Mouse (Mus musculus): ENCODE measurements around the gene Prr22. TPM values are rescaled to one million over a fixed set of nuclear protein-coding genes. Genes with fewer than 3 reads are reported as not detected.

Gene Prr22
- total RNA-seq, 1 experiment from 2014 or later: not detected

Other genes starting within 250 kb of the Prr22 start
- 0.20 TPM in 1 of 2 replicates, not detected in the other for gene Gm20219, start 215.9 kb upstream of the Prr22 start, total RNA-seq (2017)
- gene Safb2, start 185.7 kb upstream of the Prr22 start, total RNA-seq (2017): 94.2 and 95.1 TPM in 2 replicates
- 65.8 and 86.0 TPM in 2 replicates for gene Safb, start 185.4 kb upstream of the Prr22 start, total RNA-seq (2017)
- 65.5 and 76.1 TPM in 2 replicates for gene 2410015M20Rik, start 160.5 kb upstream of the Prr22 start, total RNA-seq (2017)
- 2,030 and 2,370 TPM in 2 replicates for gene Rpl36, start 156.8 kb upstream of the Prr22 start, total RNA-seq (2017)
- 53.7 and 57.4 TPM in 2 replicates for gene Lonp1, start 143.4 kb upstream of the Prr22 start, total RNA-seq (2017)
- gene Catsperd, start 142.1 kb upstream of the Prr22 start, total RNA-seq (2017): 0.75 TPM in 1 of 2 replicates, not detected in the other
- gene Ranbp3, start 97.0 kb upstream of the Prr22 start, total RNA-seq (2017): 51.9 and 53.5 TPM in 2 replicates
- gene Ndufa11, start 52.5 kb upstream of the Prr22 start, total RNA-seq (2017): 42.8 and 67.8 TPM in 2 replicates
- gene Vmac, start 52.2 kb upstream of the Prr22 start, total RNA-seq (2017): 12.5 and 12.9 TPM in 2 replicates
- not detected in 2 replicates for gene Nrtn, start 12.7 kb upstream of the Prr22 start, total RNA-seq (2017)
- 21.0 and 26.2 TPM in 2 replicates for gene Dus3l, start 5.5 kb upstream of the Prr22 start, total RNA-seq (2017)
- 5.0 and 5.1 TPM in 2 replicates for gene Rfx2, start 60.8 kb downstream of the Prr22 start, total RNA-seq (2017)
- not detected in 2 replicates for gene Acsbg2, start 104.2 kb downstream of the Prr22 start, total RNA-seq (2017)
- gene 1700061G19Rik, start 105.2 kb downstream of the Prr22 start, total RNA-seq (2017): 0.44 TPM in 1 of 2 replicates, not detected in the other
- 15.3 and 19.3 TPM in 2 replicates for gene Mllt1, start 165.2 kb downstream of the Prr22 start, total RNA-seq (2017)
- not detected in 2 replicates for gene Acer1, start 211.9 kb downstream of the Prr22 start, total RNA-seq (2017)
- 43.0 and 66.4 TPM in 2 replicates for gene Clpp, start 220.1 kb downstream of the Prr22 start, total RNA-seq (2017)
- 13.2 and 18.7 TPM in 2 replicates for gene Alkbh7, start 227.1 kb downstream of the Prr22 start, total RNA-seq (2017)
- gene Pspn, start 229.8 kb downstream of the Prr22 start, total RNA-seq (2017): not detected in 2 replicates
- 89.5 and 124 TPM in 2 replicates for gene Gtf2f1, start 241.0 kb downstream of the Prr22 start, total RNA-seq (2017)
- gene Gm17949, start 241.2 kb downstream of the Prr22 start, total RNA-seq (2017): 0.56 TPM in 1 of 2 replicates, not detected in the other